Mouse (Mus musculus): ENCODE data around the gene Ngrn. TPM values are rescaled to one million over a fixed set of nuclear protein-coding genes. Genes with fewer than 3 reads are reported as not detected.

Ngrn gene
- polyA plus RNA-seq, 1 experiment, result 4.1 TPM

- Histone ChIP-seq H3K27me3 (ENCODE audit: control insufficient read depth) (no peaks in the 10 kb centered on the region), H3K36me3 (ENCODE audit: control insufficient read depth) (peaks cover 61% of the 10 kb centered on the region), H3K4me1 (ENCODE audit: control insufficient read depth) (peaks cover 70% of the 10 kb centered on the region)
Observed at GRCm38 (mm10) chr7:80230196-80230595, 30.8 kb upstream of the Ngrn start.

GRCm38 (mm10) chr7:80231971-80232488, 29.0 kb upstream of the Ngrn start:
- no peaks in the 10 kb centered on the region for H3K27me3 ChIP-seq (ENCODE audit: control insufficient read depth)
- H3K4me1 ChIP-seq (ENCODE audit: control insufficient read depth), result peaks cover 75% of the 10 kb centered on the region
- TF ChIP-seq TAL1 (IDR thresholded peaks at IDR 0.05; ENCODE audit: low read length) (no peak), GATA1 (IDR thresholded peaks at IDR 0.05; ENCODE audit: low read length) (no peak)
- H3K36me3 ChIP-seq (ENCODE audit: control insufficient read depth), result peaks cover 49% of the 10 kb centered on the region
- H3K4me3 ChIP-seq (replicated peaks), result peak overlapping the region; percentile 86
- H3K9me3 ChIP-seq (ENCODE audit: control insufficient read depth, low read length), result no peaks in the 10 kb centered on the region

More at GRCm38 (mm10) chr7:80230196-80230595, 30.8 kb upstream of the Ngrn start:
- Histone ChIP-seq H3K4me3 (replicated peaks) (peak overlapping the region; percentile 3), H3K9me3 (ENCODE audit: control insufficient read depth, low read length) (no peaks in the 10 kb centered on the region)
- TF ChIP-seq TAL1 (IDR thresholded peaks at IDR 0.05; ENCODE audit: low read length), result no peak
- no peak for TF ChIP-seq GATA1 (IDR thresholded peaks at IDR 0.05; ENCODE audit: low read length)

- H3K36me3 ChIP-seq (ENCODE audit: control insufficient read depth), result peaks cover 44% of the 10 kb centered on the region
- peaks cover 71% of the 10 kb centered on the region for H3K4me1 ChIP-seq (ENCODE audit: control insufficient read depth)
Observed at GRCm38 (mm10) chr7:80232489-80233029, 28.5 kb upstream of the Ngrn start, which contains the start of the genes Cib1 and Gdpgp1. Gene Cib1, minus strand, starts transcription at chr7:80232813. Gene Gdpgp1, plus strand, starts transcription at chr7:80232865.

GRCm38 (mm10) chr7:80233799-80234198, 27.2 kb upstream of the Ngrn start:
- Histone ChIP-seq H3K4me1 (ENCODE audit: control insufficient read depth) (peaks cover 61% of the 10 kb centered on the region), H3K9me3 (ENCODE audit: control insufficient read depth, low read length) (no peaks in the 10 kb centered on the region; the same call in 1 of the 2 replicates), H3K36me3 (ENCODE audit: control insufficient read depth) (peaks cover 39% of the 10 kb centered on the region), H3K4me3 (replicated peaks) (peak overlapping the region; percentile 86), H3K27me3 (ENCODE audit: control insufficient read depth) (no peaks in the 10 kb centered on the region)
- TF ChIP-seq GATA1 (IDR thresholded peaks at IDR 0.05; ENCODE audit: low read length), result no peak
- TF ChIP-seq TAL1 (IDR thresholded peaks at IDR 0.05; ENCODE audit: low read length), result no peak

More at GRCm38 (mm10) chr7:80232489-80233029, 28.5 kb upstream of the Ngrn start, which contains the start of the genes Cib1 and Gdpgp1:
- Histone ChIP-seq H3K27me3 (ENCODE audit: control insufficient read depth) (no peaks in the 10 kb centered on the region), H3K4me3 (replicated peaks) (peak within 1 kb of the TSS; percentile 86), H3K9me3 (ENCODE audit: control insufficient read depth, low read length) (no peaks in the 10 kb centered on the region)
- no peak for TF ChIP-seq TAL1 (IDR thresholded peaks at IDR 0.05; ENCODE audit: low read length)
- TF ChIP-seq GATA1 (IDR thresholded peaks at IDR 0.05; ENCODE audit: low read length), result no peak

DNA sequence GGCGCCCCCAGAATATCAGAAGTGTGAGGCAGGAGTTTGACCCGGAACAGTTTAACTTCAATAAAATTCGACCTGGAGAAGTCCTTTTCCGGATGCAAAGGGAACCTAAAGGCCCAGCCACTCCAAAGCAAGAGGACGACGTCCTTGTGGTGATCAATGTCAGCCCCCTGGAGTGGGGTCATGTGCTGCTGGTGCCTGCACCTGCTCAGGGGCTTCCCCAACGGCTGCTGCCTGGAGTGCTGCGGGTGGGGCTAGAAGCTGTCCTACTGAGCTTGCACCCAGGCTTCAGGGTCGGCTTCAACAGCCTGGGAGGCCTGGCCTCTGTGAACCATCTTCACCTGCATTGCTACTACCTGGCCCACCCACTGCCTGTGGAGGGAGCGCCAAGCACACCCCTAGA, 22.5 kb upstream of the Ngrn start:
- Histone ChIP-seq H3K36me3 (ENCODE audit: control insufficient read depth) (peaks cover 40% of the 10 kb centered on the region), H3K9me3 (ENCODE audit: control insufficient read depth, low read length) (no peaks in the 10 kb centered on the region; the same call in 1 of the 2 replicates), H3K27me3 (ENCODE audit: control insufficient read depth) (no peaks in the 10 kb centered on the region), H3K4me3 (replicated peaks) (no peak overlapping the region), H3K4me1 (ENCODE audit: control insufficient read depth) (peaks cover 21% of the 10 kb centered on the region)
- TF ChIP-seq GATA1 (IDR thresholded peaks at IDR 0.05; ENCODE audit: low read length), result no peak
- TF ChIP-seq TAL1 (IDR thresholded peaks at IDR 0.05; ENCODE audit: low read length), result no peak

DNA sequence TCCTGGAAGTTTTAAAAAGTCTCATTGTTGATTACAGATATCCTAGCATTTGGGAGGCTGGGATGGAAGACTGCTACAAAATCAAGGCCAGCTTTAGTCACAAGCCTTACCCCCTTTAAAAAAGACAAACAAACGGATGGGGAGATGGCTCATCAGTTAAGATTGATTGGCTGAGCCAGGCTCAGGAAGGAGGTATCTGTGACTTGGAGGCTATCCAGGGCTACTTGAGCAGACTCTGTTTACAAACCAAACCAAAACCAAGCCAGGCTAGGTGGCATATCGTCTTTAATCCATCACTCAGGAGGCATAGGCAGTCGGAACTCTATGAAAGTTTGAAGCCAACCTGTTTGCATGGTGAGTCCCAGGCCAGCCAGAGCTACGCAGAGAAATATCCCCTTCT, 19.4 kb upstream of the Ngrn start:
- peaks cover 33% of the 10 kb centered on the region for H3K36me3 ChIP-seq (ENCODE audit: control insufficient read depth)

GRCm38 (mm10) chr7:80244851-80245250, 16.2 kb upstream of the Ngrn start:
- H3K9me3 ChIP-seq (ENCODE audit: control insufficient read depth, low read length), result peaks cover 3% of the 10 kb centered on the region
- H3K4me1 ChIP-seq (ENCODE audit: control insufficient read depth), result peaks cover 14% of the 10 kb centered on the region
- peaks cover 4% of the 10 kb centered on the region; the same call in 1 of the 2 replicates for H3K27me3 ChIP-seq (ENCODE audit: control insufficient read depth)
- no peak overlapping the region for H3K4me3 ChIP-seq (replicated peaks)
- TF ChIP-seq GATA1 (IDR thresholded peaks at IDR 0.05; ENCODE audit: low read length) (no peak), TAL1 (IDR thresholded peaks at IDR 0.05; ENCODE audit: low read length) (no peak)
- peaks cover 15% of the 10 kb centered on the region for H3K36me3 ChIP-seq (ENCODE audit: control insufficient read depth)

More for the DNA sequence above, 19.4 kb upstream of the Ngrn start:
- Histone ChIP-seq H3K4me3 (replicated peaks) (no peak overlapping the region), H3K9me3 (ENCODE audit: control insufficient read depth, low read length) (peaks cover 3% of the 10 kb centered on the region), H3K27me3 (ENCODE audit: control insufficient read depth) (no peaks in the 10 kb centered on the region), H3K4me1 (ENCODE audit: control insufficient read depth) (peaks cover 8% of the 10 kb centered on the region)
- TF ChIP-seq TAL1 (IDR thresholded peaks at IDR 0.05; ENCODE audit: low read length), result no peak
- no peak for TF ChIP-seq GATA1 (IDR thresholded peaks at IDR 0.05; ENCODE audit: low read length)

DNA sequence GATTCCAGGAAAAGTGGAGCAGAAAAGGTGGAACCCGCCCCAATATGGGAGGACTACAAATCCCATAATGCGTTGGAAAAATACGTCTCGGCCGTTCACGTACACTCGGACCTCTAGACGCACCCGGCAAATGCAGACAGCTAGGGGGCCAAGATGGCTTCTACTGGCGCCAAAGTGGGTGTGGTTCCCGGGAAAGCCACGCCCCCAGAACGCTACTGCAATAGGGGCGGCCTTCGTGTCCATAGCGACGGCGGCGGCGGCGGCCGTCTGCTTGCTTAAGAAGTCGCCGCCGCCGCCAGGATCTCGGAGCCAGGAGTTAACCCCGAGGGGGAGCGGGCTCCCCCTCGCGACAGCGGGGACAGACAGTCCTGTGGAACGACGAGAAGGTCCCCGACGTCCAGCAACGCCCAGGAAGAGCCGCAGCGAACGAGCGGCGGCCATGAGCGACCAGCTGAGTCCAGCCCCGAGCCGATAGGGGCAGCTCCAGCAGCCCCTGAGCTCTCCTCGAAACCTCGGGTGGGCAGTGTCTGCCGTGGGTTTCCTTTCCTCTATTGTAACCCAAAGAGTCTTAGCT, 14.8 kb upstream of the Ngrn start, which contains the start of gene Ttll13:
TSS of gene Ttll13 (plus strand) at position 229 of the 574 bp plus-strand sequence.
- H3K9me3 ChIP-seq (ENCODE audit: control insufficient read depth, low read length), result peaks cover 3% of the 10 kb centered on the region
- peaks cover 4% of the 10 kb centered on the region for H3K36me3 ChIP-seq (ENCODE audit: control insufficient read depth)
- H3K4me3 ChIP-seq (replicated peaks), result peak within 1 kb of the TSS; percentile 66
- H3K4me1 ChIP-seq (ENCODE audit: control insufficient read depth), result peaks cover 14% of the 10 kb centered on the region
- peaks cover 4% of the 10 kb centered on the region; the same call in 1 of the 2 replicates for H3K27me3 ChIP-seq (ENCODE audit: control insufficient read depth)
- TF ChIP-seq GATA1 (IDR thresholded peaks at IDR 0.05; ENCODE audit: low read length), result no peak
- TF ChIP-seq TAL1 (IDR thresholded peaks at IDR 0.05; ENCODE audit: low read length), result no peak

- Histone ChIP-seq H3K9me3 (ENCODE audit: control insufficient read depth, low read length) (peaks cover 3% of the 10 kb centered on the region), H3K4me3 (replicated peaks) (peak overlapping the region; percentile 66), H3K4me1 (ENCODE audit: control insufficient read depth) (peaks cover 14% of the 10 kb centered on the region), H3K27me3 (ENCODE audit: control insufficient read depth) (peaks cover 4% of the 10 kb centered on the region; the same call in 1 of the 2 replicates), H3K36me3 (ENCODE audit: control insufficient read depth) (no peaks in the 10 kb centered on the region)
- TF ChIP-seq GATA1 (IDR thresholded peaks at IDR 0.05; ENCODE audit: low read length) (no peak), TAL1 (IDR thresholded peaks at IDR 0.05; ENCODE audit: low read length) (no peak)
Observed at GRCm38 (mm10) chr7:80246859-80247258, 14.2 kb upstream of the Ngrn start.

Measured in erythroblast, embryonic 14.5 days (primary cell).